Mouse (Mus musculus) hindbrain, embryonic 12.5 days (tissue): ENCODE measurements at regions not wholly inside any gene's neighbourhood (a gene's known extent, or its start where the extent isn't known, plus 50 kb on each side); places are given as distances from the start of the nearest gene placed in this dataset.

ENCODE experiments used
- ATAC-seq: fragments of 200-750 bp; cut with Nextera tagmentation; 2 replicates; pipeline ENCODE4 v1.8.0; 2017; ENCODE audit warnings: moderate TSS enrichment; ENCODE audit not compliant: low FRiP score
- H3K27ac ChIP-seq: fragments of 300-500 bp; sonication (generic); 2 replicates; pipeline ENCODE4 v1.5.1; 2016; ENCODE audit warnings: mild to moderate bottlenecking
- H3K27me3 ChIP-seq: fragments of 300-500 bp; sonication (generic); 2 replicates; pipeline ENCODE4 v1.6.1; 2016; ENCODE audit warnings: mild to moderate bottlenecking
- H3K36me3 ChIP-seq: fragments of 300-500 bp; sonication (generic); 2 replicates; pipeline ENCODE4 v1.6.1; 2016; ENCODE audit warnings: mild to moderate bottlenecking
- H3K4me1 ChIP-seq: fragments of 300-500 bp; sonication (generic); 2 replicates; pipeline ENCODE4 v1.6.1; 2016
- H3K4me2 ChIP-seq: fragments of 300-500 bp; sonication (generic); replicated peaks from 2 replicates; pipeline ENCODE4 v1.6.1; 2016; ENCODE audit warnings: mild to moderate bottlenecking
- H3K4me3 ChIP-seq: fragments of 300-500 bp; sonication (generic); 2 replicates; pipeline ENCODE4 v1.5.1; 2016; ENCODE audit warnings: mild to moderate bottlenecking
- H3K9ac ChIP-seq: fragments of 300-500 bp; sonication (generic); 2 replicates; pipeline ENCODE4 v1.6.1; 2016; ENCODE audit warnings: mild to moderate bottlenecking, moderate library complexity
- H3K9me3 ChIP-seq: fragments of 300-500 bp; sonication (generic); replicated peaks from 2 replicates; pipeline ENCODE4 v1.6.1; 2016; ENCODE audit warnings: mild to moderate bottlenecking
- WGBS: fragments of 180-500 bp; shearing (Covaris S2); methylation state at CpG from one replicate; pipeline ENCODE4 v1.1.7; 2016; 5-methylcytosine and 5-hydroxymethylcytosine counted together

- Histone ChIP-seq H3K27me3 (no peaks in the 10 kb centered on the region), H3K36me3 (no peaks in the 10 kb centered on the region), H3K4me2 (no peak overlapping the region), H3K4me1 (no peaks in the 10 kb centered on the region), H3K9ac (no peak overlapping the region), H3K9me3 (no peaks in the 10 kb centered on the region), H3K27ac (no peak overlapping the region), H3K4me3 (no peak overlapping the region)
- ATAC-seq, result no peak
- WGBS, result 70% methylated on average over 9 of the region's 9 CpGs
Measured at GRCm38 (mm10) chr13:115413721-115414531, 312.2 kb upstream of the Itga1 start.

- Histone ChIP-seq H3K4me1 (no peaks in the 10 kb centered on the region), H3K27me3 (no peaks in the 10 kb centered on the region), H3K4me2 (no peak overlapping the region), H3K4me3 (no peak overlapping the region), H3K27ac (no peak overlapping the region), H3K9ac (no peak overlapping the region), H3K36me3 (no peaks in the 10 kb centered on the region), H3K9me3 (no peaks in the 10 kb centered on the region)
- ATAC-seq, result no peak
- 92% methylated on average over 1 of the region's 1 CpGs for WGBS
Measured at GRCm38 (mm10) chr13:115405916-115406315, 304.2 kb upstream of the Itga1 start.

DNA sequence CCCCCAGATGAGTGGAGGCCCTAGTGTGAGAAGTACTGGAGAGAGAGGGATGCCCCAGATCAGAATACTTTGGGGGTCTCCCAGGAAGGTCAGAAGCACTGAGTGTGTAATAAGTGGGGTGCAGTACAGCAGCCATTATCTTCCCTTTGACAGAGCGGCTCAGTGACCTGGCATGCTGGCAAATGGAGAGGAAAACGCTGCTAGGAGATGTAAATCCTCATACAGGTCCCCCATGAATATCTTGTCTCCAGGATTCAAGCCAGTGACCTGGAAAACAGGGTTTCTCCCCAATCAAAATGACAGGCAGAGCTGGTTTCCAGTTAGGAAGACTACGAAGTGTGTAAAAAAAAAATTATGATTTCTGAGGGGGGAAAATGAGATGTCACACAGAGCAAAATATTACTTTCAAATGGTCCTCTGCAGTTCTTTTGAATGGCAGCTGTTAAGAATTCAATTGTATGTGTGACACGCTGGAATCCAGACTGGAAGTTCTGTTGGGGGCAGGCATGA is 299.0 kb upstream of the Itga1 start:
- 43% methylated on average over 4 of the region's 4 CpGs for WGBS
- H3K4me1 ChIP-seq, result no peaks in the 10 kb centered on the region
- no peak overlapping the region for H3K4me3 ChIP-seq
- no peaks in the 10 kb centered on the region for H3K27me3 ChIP-seq
- H3K27ac ChIP-seq, result no peak overlapping the region
- ATAC-seq, result no peak
- no peaks in the 10 kb centered on the region for H3K9me3 ChIP-seq
- H3K36me3 ChIP-seq, result no peaks in the 10 kb centered on the region
- H3K9ac ChIP-seq, result no peak overlapping the region
- no peak overlapping the region for H3K4me2 ChIP-seq

DNA sequence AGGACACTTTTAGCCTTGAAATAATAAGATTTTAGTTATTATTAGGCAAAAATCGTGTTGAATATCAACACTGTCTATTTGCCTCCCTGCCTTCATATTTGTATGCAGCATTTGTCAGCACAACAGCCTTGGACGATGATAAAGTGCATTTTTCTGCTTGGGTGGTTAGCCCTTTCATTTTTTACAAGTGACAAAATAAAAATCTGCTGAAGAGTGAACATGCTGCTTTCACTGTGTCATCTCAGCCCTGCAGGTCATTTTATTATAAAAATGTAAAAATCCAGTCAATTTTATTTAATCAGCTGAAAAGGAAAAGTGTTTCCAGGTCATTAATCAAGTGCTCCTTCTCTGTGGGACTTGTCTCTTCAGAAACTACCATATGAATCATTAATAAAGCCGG is 277.9 kb upstream of the Itga1 start:
- no peak overlapping the region for H3K9ac ChIP-seq
- no peaks in the 10 kb centered on the region for H3K4me1 ChIP-seq
- H3K9me3 ChIP-seq, result no peaks in the 10 kb centered on the region
- no peak overlapping the region for H3K4me2 ChIP-seq
- ATAC-seq, result no peak
- no peak overlapping the region for H3K27ac ChIP-seq
- no peaks in the 10 kb centered on the region for H3K36me3 ChIP-seq
- 58% methylated on average over 3 of the region's 3 CpGs for WGBS
- no peak overlapping the region for H3K4me3 ChIP-seq
- no peaks in the 10 kb centered on the region for H3K27me3 ChIP-seq

GRCm38 (mm10) chr13:115376180-115376880 is 274.6 kb upstream of the Itga1 start:
- Histone ChIP-seq H3K9ac (no peak overlapping the region), H3K27me3 (no peaks in the 10 kb centered on the region), H3K36me3 (no peaks in the 10 kb centered on the region), H3K9me3 (no peaks in the 10 kb centered on the region), H3K4me1 (no peaks in the 10 kb centered on the region), H3K4me2 (no peak overlapping the region), H3K27ac (no peak overlapping the region), H3K4me3 (no peak overlapping the region)
- no peak for ATAC-seq
- 75% methylated on average over 16 of the region's 16 CpGs for WGBS

- Histone ChIP-seq H3K4me3 (no peak overlapping the region), H3K4me1 (no peaks in the 10 kb centered on the region), H3K4me2 (no peak overlapping the region), H3K36me3 (no peaks in the 10 kb centered on the region), H3K27ac (no peak overlapping the region), H3K9me3 (no peaks in the 10 kb centered on the region), H3K9ac (no peak overlapping the region), H3K27me3 (no peaks in the 10 kb centered on the region)
- 81% methylated on average over 8 of the region's 8 CpGs for WGBS
- no peak for ATAC-seq
Measured at GRCm38 (mm10) chr13:115361457-115361856, 259.7 kb upstream of the Itga1 start.

GRCm38 (mm10) chr13:115347022-115347398 is 245.2 kb upstream of the Itga1 start:
- no peak overlapping the region for H3K9ac ChIP-seq
- WGBS, result 82% methylated on average over 6 of the region's 6 CpGs
- H3K4me1 ChIP-seq, result no peaks in the 10 kb centered on the region
- H3K4me3 ChIP-seq, result no peak overlapping the region
- no peaks in the 10 kb centered on the region for H3K36me3 ChIP-seq
- no peak overlapping the region for H3K4me2 ChIP-seq
- no peak overlapping the region for H3K27ac ChIP-seq
- H3K9me3 ChIP-seq, result no peaks in the 10 kb centered on the region
- H3K27me3 ChIP-seq, result no peaks in the 10 kb centered on the region
- no peak for ATAC-seq

- WGBS, result 74% methylated on average over 20 of the region's 20 CpGs
- ATAC-seq, result no peak
- H3K4me2 ChIP-seq, result no peak overlapping the region
- H3K9me3 ChIP-seq, result no peaks in the 10 kb centered on the region
- H3K4me3 ChIP-seq, result no peak overlapping the region
- H3K27ac ChIP-seq, result no peak overlapping the region
- H3K4me1 ChIP-seq, result no peaks in the 10 kb centered on the region
- H3K27me3 ChIP-seq, result no peaks in the 10 kb centered on the region
- H3K9ac ChIP-seq, result no peak overlapping the region
- no peaks in the 10 kb centered on the region for H3K36me3 ChIP-seq
Measured at GRCm38 (mm10) chr13:115346115-115347021, 244.6 kb upstream of the Itga1 start.

- Histone ChIP-seq H3K9ac (no peak overlapping the region), H3K9me3 (no peaks in the 10 kb centered on the region), H3K27me3 (no peaks in the 10 kb centered on the region), H3K36me3 (no peaks in the 10 kb centered on the region), H3K4me3 (no peak overlapping the region), H3K4me1 (no peaks in the 10 kb centered on the region), H3K4me2 (no peak overlapping the region), H3K27ac (no peak overlapping the region)
- no peak for ATAC-seq
- 64% methylated on average over 9 of the region's 9 CpGs for WGBS
Measured at GRCm38 (mm10) chr13:115329000-115329960, 227.5 kb upstream of the Itga1 start.

- Histone ChIP-seq H3K4me1 (no peaks in the 10 kb centered on the region), H3K4me3 (no peak overlapping the region), H3K27ac (no peak overlapping the region), H3K9ac (no peak overlapping the region), H3K4me2 (no peak overlapping the region), H3K27me3 (no peaks in the 10 kb centered on the region), H3K36me3 (no peaks in the 10 kb centered on the region), H3K9me3 (no peaks in the 10 kb centered on the region)
- 90% methylated on average over 2 of the region's 2 CpGs for WGBS
- ATAC-seq, result no peak
Measured at GRCm38 (mm10) chr13:115326294-115326693, 224.5 kb upstream of the Itga1 start.

- no peak overlapping the region for H3K27ac ChIP-seq
- H3K27me3 ChIP-seq, result no peaks in the 10 kb centered on the region
- H3K4me2 ChIP-seq, result no peak overlapping the region
- no peaks in the 10 kb centered on the region for H3K4me1 ChIP-seq
- no peaks in the 10 kb centered on the region for H3K36me3 ChIP-seq
- no peaks in the 10 kb centered on the region for H3K9me3 ChIP-seq
- H3K4me3 ChIP-seq, result no peak overlapping the region
- no peak overlapping the region for H3K9ac ChIP-seq
- ATAC-seq, result no peak
- WGBS, result 84% methylated on average over 3 of the region's 3 CpGs
Measured at GRCm38 (mm10) chr13:115316681-115317080, 214.9 kb upstream of the Itga1 start.
